Mouse (Mus musculus) forelimb bud, embryonic 11.5 days (tissue): ENCODE results near the gene Nup98.

Experiments used
- DNase-seq: peaks from one replicate; pipeline ENCODE4 v3.0.0-alpha.2; 2012; ENCODE audit warnings: low read depth, low spot score

Nup98 gene

DNA sequence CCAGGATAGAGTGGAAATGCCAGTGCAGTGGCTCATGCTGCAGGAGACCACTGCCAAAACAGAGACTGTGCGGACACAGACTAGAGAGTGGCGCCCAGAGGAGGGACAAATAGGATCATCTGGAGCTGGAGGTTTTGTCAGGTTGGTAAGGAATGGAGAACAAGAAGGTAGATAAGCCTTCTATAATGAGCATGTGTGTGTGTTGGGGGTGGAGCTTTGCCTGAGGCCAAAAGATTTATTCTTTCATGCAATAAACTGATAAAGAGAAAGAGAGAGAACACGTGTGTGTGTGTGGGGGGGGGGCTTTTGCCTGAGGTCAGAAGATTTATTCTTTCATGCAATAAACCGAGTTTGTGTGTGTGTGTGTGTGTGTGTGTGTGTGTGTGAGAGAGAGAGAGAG is 23.1 kb upstream of the Nup98 start:
- no peak for DNase-seq

DNA sequence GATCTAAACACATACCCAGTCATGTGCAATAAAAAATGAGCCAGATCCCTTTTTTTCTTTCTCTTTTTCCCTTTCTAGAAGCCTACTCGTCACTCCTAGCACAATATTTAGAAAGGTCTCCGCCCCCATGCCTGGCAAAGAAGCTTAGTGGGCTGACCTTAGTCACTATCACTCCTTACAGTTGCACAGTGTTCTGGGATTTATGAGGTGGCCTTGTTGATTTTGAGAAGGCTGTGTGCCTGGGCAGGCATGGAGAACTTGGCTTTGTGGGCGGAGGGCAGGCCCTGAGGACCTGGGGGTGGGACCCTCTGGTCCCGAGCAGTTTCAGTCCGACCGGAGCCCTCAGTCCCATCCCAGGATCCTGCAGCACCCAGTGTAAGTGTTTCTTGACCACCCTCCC is 19.8 kb upstream of the Nup98 start:
- no peak for DNase-seq

DNA sequence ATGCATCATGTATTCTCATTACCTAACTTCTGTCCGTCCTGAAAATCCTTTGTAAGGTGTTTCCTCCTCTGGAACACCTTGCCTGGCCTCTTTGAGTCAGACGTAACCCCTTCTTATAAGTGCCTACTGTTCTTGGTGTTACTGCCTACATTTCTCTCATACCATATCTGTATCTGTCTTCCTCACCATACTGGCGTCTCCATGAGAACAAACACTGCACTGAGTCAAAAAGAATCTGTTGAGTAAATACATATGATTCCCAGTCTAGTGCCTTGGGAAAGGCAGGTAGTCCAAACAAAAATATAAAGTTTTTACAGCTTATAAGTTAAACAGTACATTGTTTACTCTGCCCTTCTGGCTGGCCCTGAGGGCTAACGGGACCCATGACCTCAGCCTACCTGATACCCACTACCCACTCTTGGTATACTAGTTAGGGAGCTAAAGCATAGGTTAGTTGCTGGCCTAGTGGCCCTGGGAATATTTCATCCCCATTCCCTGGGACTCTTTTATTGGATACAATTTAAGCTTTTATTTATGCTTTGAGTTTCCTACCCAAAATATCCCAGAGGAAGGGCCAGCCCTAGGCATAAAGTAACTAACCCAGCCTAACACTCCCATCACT is 18.2 kb upstream of the Nup98 start:
- DNase-seq = no peak

DNA sequence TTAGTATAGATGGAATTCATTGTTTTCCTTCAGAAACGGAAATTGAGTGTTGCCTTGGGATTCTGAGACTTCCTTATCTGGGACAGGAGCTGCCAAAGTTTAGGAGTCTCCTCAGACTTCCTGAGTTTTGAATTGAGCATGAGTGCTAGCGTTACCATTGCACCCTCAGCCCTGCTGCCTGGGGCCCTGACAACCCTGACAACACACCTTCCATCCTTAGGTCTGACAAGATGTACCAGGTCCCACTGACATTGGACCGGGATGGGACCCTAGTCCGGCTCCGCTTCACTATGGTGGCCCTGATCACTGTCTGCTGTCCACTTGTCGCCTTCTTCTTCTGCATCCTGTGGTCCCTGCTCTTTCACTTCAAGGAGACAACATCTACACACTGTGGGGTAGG is 16.1 kb upstream of the Nup98 start:
- DNase-seq = no peak

DNA sequence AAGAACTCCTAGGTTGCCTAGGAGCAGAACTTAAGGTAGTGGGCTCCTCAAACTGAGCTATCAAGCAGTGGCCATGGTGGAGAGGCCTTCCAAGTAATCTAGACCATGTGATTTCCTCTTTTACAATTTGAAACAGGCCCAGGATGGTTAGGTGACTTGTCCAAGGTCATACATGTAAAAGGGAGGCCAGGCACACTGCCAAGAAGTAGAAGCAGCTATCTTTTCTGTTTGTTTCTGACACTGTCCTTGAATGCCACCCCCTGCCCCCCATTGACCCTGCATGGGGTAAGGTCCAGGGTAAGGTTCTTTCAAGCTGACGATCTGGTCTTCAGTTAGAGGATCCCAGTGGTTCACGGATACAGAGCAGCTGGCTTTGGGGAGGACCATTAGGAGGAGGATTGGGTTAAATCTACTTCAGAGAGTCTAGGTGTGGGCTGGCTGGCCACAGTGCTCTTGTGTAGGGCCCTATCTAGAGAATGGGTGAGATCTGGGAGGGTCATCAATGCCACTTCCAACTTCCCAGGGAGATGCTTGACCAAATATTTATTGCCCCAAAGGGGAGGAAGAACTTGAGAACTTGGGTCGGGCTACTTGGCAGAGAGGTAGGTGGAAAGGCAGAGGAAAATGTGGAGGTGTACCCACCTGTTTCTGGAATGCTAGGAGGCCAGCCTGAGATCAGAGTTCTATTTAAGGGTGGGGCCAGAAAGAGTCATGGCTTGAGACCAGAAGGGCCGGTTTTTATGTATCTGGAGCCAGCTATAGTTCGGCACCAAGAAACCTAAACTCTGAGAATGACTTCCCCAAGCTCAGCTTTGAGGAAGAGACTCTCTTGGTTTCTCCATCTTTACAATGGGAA is 14.1 kb upstream of the Nup98 start:
- DNase-seq = no peak

DNA sequence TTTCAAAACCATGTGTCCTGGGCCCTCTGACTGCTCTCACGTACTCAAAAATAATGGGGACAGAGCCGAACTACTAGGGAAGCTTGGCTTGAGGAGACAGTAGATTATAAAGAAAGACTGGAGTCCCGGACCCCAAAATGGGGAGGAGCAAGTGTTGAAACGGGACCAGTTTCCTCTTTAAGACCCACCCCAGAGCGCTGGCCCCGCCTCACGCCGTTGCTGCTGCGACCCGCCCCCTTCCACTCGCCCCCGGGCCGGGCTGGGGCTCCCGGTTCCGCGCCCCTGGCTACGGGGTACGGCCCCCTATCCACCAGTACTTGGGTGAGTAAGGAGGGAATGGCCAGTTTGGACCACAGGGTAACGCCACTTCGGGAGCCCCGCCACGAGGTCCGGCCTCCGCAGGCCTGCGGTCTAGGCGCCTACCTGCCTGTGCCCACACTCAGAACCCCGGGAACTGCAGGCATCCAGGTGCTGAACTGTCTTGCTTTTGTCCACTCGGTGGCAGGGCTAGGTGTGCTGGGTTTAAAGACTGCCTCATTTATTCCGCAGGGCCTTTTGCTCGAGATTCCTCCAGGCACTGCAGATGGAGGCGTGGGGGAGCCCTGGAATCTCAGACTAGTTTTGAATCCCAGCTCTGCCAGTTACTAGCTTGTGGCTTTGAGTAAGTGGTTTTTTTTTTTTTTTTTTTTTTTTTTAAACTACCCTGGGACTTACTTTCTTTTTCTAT is 13.0 kb upstream of the Nup98 start:
- DNase-seq = peak; percentile 57

DNA sequence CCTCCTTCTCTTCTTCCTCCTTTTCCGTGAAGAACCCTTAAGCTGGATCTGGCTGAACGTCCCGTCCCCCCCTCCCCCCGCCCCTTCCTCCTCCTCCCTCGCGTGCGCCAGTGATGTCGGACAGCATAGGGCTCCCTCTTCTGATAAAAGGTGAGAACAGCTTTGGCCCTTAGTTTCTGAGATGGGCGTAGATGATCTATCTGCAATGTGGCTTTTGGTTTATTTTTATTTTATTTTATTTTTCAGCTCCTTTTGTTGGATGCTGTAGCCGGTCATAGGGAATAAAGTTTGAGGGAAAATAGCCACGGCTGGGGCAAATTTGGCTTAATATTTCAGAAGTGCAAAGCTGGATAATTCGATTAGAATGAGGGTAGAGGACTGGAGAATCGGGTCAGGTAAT is 12.4 kb upstream of the Nup98 start:
- DNase-seq = peak; percentile 46

DNA sequence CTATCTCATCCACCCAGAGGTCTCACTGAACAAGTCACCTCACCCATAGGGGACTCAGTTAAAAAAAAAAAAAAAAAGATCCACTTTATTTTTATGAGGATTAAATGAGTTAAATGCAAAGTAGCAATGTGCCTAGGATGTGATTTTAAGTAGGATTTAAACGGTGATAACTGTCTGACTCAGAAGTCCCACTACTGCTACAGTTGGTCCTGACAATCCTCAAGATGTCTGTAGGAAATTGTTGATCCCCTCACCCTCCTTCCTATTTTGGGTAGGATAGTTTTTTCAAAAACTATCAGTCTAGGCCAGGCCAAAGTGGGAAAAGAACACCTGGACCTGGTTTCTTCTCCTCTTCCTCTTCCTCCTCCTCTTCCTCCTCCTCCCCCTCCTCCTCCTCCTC is 11.9 kb upstream of the Nup98 start:
- no peak for DNase-seq

DNA sequence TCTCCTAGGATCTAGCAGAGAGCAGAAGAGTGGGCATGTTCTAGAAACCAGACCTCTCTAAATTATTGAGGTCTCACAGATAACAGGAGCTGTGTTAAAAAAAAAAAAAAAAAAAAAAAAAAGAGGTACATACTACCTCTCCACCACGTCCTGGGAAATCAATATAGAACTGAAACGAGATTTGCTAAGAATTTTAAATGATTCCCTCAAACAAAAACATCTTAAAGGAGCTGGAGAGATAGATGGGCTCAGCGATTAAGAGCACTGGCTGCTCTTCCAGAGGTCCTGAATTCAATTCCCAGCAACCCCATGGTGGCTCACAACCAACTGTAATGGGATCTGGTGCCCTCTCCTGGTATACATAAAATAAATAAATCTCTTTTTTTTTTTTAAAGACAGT is 1.1 kb upstream of the Nup98 start:
- DNase-seq = no peak

DNA sequence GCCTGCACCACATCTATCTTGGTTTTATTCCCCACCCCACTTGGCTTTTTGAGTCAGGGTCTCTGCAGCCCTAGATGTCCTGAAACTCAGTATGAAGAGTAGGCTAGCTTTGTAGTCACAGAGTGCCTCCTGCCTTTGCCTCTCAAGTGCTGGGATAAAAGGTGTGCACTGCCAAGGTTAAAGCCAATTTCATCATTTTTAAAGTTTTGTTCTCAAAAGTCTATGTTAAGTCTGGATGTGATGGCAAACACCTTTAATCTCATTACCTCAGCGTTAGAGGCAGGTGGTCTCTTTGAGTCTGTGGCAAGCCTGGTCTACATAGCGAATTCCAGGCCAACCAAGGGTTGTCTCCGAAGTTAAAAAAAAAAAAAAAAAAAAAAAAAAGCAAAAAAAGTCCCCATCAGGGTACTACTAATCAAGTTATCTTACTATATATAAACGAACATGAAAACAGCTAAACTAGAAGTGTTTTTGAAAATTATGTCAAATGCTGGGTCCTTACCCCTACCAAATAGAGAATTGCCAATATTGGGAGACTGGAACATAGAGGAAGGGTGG is 1.1 kb downstream of the Nup98 start:
- DNase-seq = no peak

DNA sequence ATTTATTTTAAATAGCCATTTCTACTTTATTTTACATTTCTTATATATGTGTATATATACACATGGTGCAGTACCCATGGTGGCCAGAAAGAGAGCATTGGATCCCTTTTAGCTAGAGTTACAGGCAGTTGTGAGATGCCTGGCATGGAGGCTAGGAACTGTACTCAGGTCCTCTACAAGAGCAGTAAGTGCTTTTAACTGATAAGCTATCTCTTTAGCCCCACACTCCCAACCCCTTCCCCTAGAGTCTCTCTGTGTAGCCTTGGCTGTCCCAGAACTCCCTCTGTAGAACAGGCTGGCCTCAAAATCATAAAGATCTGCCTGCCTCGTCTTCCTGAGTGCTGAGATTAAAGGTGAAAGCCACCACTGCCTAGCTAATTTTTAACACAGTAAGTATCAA is 4.3 kb downstream of the Nup98 start:
- no peak for DNase-seq

DNA sequence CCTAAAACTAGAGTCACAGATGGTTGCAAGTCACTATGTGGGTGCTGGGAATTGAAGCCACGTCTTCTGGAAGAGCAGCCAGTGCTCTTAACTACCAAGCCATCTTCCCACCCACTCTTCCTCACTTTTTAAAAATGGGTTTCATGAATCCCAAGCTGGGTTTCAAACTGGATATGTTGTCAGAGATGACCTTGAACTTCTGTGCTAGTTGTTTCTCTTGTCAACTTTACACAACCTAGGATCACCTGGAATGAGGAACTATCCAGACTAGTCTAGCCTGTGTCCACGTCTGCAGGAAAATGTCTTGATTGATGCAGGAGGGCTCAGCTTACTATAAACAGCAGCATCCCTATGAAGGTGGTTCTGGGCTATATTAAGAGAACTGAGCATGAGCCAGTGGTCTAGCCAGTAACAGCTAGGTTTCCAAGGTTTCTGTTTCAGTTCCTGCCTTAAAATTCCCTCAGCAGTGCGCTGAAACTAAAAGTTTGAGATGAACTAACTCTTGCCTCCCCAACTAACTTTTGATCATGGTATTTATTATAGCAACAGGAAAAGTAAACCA is 5.6 kb downstream of the Nup98 start:
- no peak for DNase-seq

DNA sequence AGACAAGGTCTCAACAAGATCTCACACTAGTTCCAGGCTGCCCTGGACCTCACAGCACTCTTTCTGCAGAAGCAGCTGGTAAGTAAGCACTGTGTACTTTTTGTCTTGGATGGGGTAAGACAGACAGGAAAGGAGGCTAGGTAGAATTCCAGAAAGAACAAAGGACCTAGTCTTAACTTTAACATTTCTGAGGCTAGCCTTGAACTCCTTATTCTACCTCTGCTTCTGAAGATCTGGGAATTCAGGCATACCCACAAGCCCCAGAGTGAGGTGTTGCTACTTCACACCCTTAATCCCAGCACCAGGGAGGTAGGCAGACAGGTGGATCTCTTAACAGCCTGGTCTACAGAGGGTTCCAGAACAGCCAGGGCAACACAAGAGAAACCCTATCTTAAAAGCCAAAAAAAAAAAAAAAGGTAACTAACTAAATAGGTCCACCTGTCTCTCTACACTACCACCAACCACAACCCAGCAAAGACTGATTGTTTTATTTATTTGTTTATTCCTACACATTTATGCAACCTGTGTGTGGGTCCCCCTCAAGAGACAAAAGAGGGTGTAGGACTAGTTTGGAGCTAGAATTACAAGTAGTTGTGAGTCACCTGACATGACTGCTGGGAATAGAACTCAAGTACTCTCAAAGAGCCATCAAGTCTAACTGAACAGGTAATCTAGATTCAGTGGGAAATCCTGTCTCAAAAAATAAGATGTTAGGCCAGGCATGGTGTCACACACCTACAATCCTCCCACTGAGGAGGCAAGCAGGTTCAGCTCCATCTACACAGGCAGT is 8.8 kb downstream of the Nup98 start:
- no peak for DNase-seq

DNA sequence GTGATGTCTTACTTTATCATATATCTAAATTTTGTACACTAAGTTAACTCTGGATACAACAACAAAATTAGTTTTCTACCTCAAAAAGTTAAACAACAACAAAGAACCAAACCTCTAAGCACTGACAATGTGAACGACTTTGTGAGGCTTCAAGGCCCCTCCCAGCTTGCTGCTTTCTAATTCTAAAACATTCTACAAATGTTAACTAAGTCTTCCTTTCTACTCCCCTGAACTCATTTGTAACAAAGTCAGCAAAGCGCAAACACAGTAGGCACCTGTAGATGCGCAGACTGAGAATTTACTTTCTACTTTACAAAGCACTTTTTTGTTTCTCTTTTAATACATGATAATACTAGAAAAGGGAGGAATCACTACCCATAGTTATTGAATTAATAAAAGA is 9.4 kb downstream of the Nup98 start:
- no peak for DNase-seq

DNA sequence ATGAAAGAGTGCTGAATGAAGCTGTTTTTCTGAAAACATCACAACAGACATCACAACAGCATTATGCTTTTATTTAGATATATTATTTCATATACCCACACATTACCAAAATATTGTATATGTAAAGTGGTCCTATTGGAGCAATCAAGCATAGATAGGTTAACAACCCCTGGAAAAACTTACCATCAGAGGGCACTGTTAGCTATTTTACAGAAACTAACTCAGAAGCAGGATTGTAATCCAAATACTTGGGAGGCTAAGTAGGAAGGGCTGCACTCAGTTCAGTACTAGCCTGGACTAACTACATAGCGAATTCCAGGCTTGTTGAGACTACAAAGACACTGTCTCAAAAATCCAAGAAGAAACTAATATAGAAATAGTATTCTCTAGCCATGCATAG is 17.6 kb downstream of the Nup98 start:
- DNase-seq = no peak

DNA sequence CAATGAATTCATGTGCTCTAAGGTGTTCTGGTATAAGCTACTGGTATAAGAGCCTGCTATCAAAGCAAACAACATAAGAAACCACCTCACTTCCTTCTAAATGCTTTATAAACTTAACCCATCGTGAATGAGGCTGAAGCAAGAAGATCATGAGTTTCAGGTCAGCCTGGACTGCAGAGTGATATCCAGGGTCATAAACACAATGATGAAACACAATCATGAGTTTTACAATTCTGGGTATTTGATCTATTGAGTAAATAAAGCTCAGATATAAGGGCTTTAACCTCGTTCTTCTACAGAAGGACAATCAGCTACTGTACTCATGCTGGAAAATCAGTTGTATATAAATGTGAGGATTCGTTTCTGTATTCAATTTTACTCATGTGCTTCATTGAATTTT is 26.1 kb downstream of the Nup98 start:
- DNase-seq = no peak

DNA sequence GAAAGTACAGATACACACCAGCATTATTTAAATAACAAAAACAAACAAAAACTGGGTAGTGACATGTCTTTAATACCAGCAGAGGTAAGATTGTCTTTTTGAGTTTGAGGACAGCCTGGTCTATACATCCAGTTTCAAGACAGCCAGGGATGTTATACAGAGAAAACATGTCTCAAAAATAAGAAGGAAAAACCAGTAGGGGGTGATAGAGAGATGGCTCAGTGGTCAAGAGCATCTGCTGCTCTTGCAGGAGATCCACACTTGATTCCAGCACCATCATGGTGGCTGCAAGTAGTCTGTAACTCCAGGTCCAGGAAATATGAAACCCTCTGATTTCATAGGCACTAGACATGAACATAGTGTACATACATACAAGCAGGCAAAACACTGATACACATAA is 39.7 kb downstream of the Nup98 start:
- DNase-seq = no peak

DNA sequence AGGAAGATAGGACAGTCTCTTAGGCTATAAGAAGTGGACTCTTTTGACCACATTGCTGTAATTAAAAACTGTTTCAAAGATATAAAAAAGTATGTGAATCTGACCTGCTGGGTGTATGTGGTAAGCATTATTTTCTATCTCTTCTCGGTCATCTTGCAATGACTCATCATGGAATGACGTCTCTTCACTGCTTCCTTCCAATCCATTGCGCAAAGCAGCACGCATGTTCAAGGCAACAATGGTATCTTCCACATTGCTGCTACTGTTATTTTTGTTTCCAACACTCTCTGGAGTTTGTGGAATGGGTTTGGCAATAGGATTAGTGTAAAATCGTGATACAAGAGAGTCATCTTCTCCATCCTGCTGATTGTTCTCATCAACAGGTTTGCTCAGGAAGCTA is 56.3 kb downstream of the Nup98 start:
- DNase-seq = no peak

DNA sequence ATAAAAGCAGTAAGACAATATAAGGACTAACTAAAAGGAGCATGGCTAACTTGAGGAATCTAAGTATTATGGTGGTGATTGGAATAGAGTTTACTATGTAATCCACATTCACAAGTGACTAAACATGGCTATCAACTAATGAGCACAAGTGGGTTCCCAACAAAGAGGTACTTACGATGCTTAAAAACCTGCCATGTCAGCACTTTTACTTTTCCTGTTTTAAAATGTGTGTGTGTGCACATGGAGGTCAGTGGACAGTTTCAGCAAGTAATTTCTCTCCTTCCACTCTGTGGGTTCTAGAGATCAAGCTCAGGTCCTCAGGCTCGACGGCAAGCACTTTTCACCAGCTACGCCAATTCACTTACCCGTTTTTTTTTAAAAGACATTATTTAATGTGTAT is 72.1 kb downstream of the Nup98 start:
- DNase-seq = no peak

DNA sequence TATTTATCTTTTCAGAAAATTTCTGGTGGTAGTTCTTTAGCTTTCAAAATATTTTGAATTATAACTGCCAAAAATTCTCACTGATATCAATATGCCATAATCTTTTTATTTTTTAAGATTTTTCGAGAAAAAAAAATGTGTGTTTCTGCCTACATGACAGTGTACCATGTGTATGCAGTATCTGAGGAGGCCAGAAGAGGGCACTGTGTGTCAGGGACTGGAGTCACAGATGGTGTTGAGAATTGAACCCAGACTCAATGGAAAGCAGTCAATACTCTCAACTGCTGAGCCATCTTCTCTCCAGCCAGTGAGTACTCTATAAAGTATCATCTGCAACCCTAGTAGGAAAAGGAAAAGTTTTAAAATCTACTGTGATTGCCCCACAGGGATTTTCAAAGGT is 72.5 kb downstream of the Nup98 start:
- DNase-seq = peak; percentile 37

DNA sequence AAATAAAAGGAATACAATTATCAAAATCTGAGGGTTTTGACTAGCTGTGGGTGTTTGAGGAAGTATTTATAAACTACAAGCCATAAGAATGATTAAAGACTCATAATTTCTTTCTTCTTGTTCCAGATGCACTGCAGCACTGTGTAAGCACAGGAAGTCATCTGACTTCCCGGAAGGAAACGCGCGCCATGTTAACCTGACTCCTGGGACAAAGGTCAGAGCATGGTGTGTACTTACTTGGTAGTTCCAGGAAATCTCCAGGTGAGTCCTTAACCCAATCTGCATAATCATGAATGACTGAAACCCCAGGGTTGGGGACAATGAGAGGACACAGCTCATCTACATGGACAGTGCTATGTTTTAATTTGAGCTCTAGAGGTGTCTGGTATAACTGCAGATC is 77.6 kb downstream of the Nup98 start:
- DNase-seq = no peak
